Mouse (Mus musculus): ENCODE data around the gene Cacna2d3.

Cacna2d3 gene

DNA sequence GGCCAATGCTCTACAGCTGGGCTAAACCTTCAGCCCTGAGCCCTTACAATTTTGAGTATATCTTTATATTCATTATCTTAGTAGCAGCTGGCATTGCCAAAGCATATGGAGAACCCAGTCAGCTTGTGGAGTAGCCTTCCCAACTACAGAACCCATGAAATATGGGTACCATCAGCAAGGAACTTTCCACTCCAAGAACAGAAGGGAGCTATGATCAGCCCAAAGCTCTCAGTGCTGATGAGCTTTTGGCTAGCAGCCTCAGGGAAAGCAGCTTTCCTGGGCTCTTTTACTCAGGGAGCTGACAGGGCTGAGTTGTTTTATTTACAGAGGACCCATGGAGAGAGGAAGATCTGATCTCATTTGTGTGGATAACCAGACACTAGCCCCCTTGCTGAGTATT, 661.0 kb downstream of the Cacna2d3 start:
- H3K4me1 ChIP-seq (replicated peaks; ENCODE audit: low read depth, low read length) = no peaks in the 10 kb centered on the region
- no peaks in the 10 kb centered on the region for H3K9me3 ChIP-seq (ENCODE audit: low read length)
- no peaks in the 10 kb centered on the region for H3K36me3 ChIP-seq (ENCODE audit: insufficient read depth, low read length)
- H3K4me3 ChIP-seq (replicated peaks; ENCODE audit: low read length) = no peak overlapping the region
- no peak for TF ChIP-seq POU5F1 (IDR thresholded peaks at IDR 0.05; ENCODE audit: borderline replicate concordance, low read length)
- H3K27me3 ChIP-seq (ENCODE audit: insufficient read depth, low read length) = no peaks in the 10 kb centered on the region

DNA sequence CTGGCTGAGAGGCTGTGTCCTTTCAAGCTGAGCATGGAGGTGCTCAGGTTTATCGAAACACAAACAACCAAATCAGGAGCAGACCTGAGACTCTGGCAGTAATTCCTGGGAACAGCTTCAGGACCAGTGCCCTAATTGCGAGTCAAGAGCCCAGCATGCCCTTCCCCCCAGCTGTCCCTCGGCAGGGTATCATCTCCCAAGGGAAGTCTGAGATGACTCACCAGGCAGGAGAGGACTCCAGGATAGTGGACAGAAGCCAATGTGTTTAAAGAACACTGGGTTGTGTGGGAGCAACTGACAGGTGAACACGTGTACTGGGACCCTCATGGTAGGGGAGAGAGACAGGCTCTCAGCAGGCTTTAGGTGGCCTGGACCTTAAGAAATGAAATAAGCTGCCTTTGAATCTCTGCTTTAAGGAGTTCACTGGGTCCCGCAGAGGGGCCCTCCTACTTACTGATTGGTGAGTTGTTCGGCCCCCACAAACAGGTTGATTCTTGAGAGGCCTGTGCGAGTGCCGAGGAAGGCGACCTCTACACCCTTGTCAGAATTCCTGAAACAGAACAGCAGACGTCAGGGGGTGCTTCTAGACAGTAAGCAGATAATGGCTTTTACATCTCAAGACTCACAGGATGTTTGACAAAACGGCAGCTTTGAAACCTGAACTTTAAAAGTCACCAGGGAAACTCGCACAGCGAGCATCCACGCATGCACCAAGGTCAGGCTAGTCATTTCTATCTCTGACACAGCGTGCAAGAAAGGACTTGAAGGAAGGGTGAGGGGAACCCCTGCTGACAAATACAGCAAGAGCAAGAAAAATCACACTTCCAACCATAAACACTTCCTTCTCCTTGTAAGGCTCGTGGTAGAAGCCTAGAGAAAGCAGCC, 669.5 kb downstream of the Cacna2d3 start:
- no peak for TF ChIP-seq NANOG (IDR thresholded peaks at IDR 0.05; ENCODE audit: borderline replicate concordance, low read length)
- TF ChIP-seq POU5F1 (IDR thresholded peaks at IDR 0.05; ENCODE audit: borderline replicate concordance, low read length) = no peak
- no peak for TF ChIP-seq CTCF (conservative IDR thresholded peaks at IDR 0.05; ENCODE audit: low read length)
- H3K4me3 ChIP-seq (replicated peaks; ENCODE audit: low read length) = no peak overlapping the region
- H3K27me3 ChIP-seq (ENCODE audit: insufficient read depth, low read length) = no peaks in the 10 kb centered on the region
- H3K36me3 ChIP-seq (ENCODE audit: insufficient read depth, low read length) = no peaks in the 10 kb centered on the region
- 0 out of 2 replicates have a peak, but pooled peaks cover 4% of the 10 kb centered on the region for H3K4me1 ChIP-seq (replicated peaks; ENCODE audit: low read depth, low read length)
- no peaks in the 10 kb centered on the region for H3K9me3 ChIP-seq (ENCODE audit: low read length)

DNA sequence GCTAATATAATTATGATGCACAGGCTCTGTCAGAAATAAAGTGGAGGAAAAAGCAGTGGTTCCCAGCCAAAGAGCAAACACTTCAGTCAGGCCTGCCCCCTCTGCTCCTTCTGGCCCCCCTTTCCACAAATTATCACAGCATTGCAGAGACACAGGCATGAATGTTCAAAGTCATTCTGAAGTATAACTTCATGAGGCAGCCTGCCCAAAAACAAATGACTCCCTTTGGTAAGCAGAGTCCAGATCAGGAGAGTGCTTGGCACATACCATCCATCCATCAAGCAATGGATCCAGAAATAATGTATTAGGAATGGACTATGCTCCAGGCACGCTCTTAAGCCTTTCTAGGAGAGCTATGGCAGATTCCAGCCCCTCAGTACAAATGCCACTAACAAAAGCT, 679.3 kb downstream of the Cacna2d3 start:
- Histone ChIP-seq H3K4me3 (replicated peaks; ENCODE audit: low read length) (no peak overlapping the region), H3K36me3 (ENCODE audit: insufficient read depth, low read length) (no peaks in the 10 kb centered on the region), H3K27me3 (ENCODE audit: insufficient read depth, low read length) (no peaks in the 10 kb centered on the region), H3K9me3 (ENCODE audit: low read length) (no peaks in the 10 kb centered on the region), H3K4me1 (replicated peaks; ENCODE audit: low read depth, low read length) (no peaks in the 10 kb centered on the region)
- no peak for TF ChIP-seq CTCF (conservative IDR thresholded peaks at IDR 0.05; ENCODE audit: low read length)
- TF ChIP-seq NANOG (IDR thresholded peaks at IDR 0.05; ENCODE audit: borderline replicate concordance, low read length) = no peak
- TF ChIP-seq POU5F1 (IDR thresholded peaks at IDR 0.05; ENCODE audit: borderline replicate concordance, low read length) = no peak

DNA sequence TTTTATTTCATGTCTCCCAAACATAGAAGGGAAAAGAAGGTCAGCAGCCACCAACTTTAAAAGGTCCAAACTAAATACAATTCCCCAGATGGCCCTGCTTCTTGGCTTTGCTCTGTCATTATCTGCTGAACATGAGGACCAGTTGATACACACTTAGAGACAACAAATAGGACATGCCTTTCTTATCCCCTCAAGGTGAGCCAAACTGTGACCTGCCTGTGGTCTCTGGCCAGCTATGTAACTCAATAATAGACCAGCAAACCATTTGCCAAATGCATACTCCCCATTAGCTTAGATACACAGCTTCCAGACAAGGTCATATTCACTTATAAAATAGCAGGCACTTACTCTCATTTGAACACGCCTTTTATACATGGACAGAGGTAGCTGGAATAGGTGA, 680.2 kb downstream of the Cacna2d3 start:
- Histone ChIP-seq H3K9me3 (ENCODE audit: low read length) (no peaks in the 10 kb centered on the region), H3K4me3 (replicated peaks; ENCODE audit: low read length) (no peak overlapping the region), H3K36me3 (ENCODE audit: insufficient read depth, low read length) (no peaks in the 10 kb centered on the region), H3K4me1 (replicated peaks; ENCODE audit: low read depth, low read length) (no peaks in the 10 kb centered on the region), H3K27me3 (ENCODE audit: insufficient read depth, low read length) (no peaks in the 10 kb centered on the region)
- no peak for TF ChIP-seq POU5F1 (IDR thresholded peaks at IDR 0.05; ENCODE audit: borderline replicate concordance, low read length)
- TF ChIP-seq NANOG (IDR thresholded peaks at IDR 0.05; ENCODE audit: borderline replicate concordance, low read length) = no peak
- TF ChIP-seq CTCF (conservative IDR thresholded peaks at IDR 0.05; ENCODE audit: low read length) = no peak

DNA sequence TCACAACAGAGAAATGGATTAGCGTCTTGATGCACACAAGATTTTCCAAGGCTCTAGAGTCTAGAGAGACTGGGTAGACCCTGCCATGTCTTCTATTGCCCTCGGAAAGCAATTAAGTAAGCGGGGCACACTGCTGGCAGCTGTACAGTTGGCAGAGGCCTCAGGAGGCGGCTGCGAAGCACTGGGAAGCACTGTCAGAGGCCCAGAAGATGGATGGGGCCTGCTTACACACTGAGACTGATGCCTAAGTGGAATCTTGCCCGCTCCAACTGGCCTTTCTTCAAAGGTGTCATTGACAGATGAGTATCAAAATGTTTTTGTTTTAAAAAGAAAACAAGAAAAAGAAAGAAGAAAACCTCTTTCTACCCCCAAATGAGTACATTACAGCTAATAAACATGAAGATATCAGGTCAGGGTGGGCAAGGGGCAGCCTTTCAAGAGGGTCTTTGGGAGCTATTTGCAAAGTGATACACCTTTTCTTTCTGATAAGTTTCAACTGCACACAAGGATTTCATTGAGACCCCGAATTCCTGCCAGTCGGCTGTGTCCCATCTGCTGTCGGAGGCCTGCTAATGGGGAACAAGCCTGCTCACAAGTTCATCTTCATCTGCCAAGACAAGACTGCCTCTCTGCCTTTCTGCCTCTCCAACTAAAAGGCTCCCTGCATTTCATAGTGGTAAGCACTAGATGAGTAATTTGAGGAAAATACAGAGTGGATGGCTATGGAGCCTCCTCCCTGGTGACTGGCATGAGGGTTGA, 680.9 kb downstream of the Cacna2d3 start:
- Histone ChIP-seq H3K4me3 (replicated peaks; ENCODE audit: low read length) (no peak overlapping the region), H3K36me3 (ENCODE audit: insufficient read depth, low read length) (no peaks in the 10 kb centered on the region), H3K27me3 (ENCODE audit: insufficient read depth, low read length) (no peaks in the 10 kb centered on the region), H3K9me3 (ENCODE audit: low read length) (no peaks in the 10 kb centered on the region), H3K4me1 (replicated peaks; ENCODE audit: low read depth, low read length) (no peaks in the 10 kb centered on the region)
- no peak for TF ChIP-seq POU5F1 (IDR thresholded peaks at IDR 0.05; ENCODE audit: borderline replicate concordance, low read length)
- no peak for TF ChIP-seq NANOG (IDR thresholded peaks at IDR 0.05; ENCODE audit: borderline replicate concordance, low read length)
- no peak for TF ChIP-seq CTCF (conservative IDR thresholded peaks at IDR 0.05; ENCODE audit: low read length)

DNA sequence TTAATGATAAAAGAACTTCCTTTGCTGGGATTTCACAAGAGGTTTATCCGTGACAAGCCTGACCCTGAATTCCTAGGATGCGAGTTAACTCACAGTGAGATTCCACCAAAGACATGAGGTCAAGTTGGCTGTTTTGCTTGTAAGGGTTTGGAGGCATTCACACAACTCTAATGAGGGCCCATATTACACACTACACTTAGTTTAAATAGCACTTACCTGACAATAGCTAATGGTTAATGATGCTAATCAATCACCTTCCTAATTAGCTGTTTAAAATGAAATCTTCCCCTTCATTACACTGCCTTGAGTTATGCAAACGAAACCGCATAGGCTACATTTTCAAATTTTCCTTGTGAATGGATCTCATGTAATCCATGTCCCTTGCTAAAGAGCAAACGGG, 683.4 kb downstream of the Cacna2d3 start:
- no peaks in the 10 kb centered on the region for H3K27me3 ChIP-seq (ENCODE audit: insufficient read depth, low read length)
- H3K4me1 ChIP-seq (replicated peaks; ENCODE audit: low read depth, low read length) = no peaks in the 10 kb centered on the region
- no peaks in the 10 kb centered on the region for H3K9me3 ChIP-seq (ENCODE audit: low read length)
- no peak overlapping the region for H3K4me3 ChIP-seq (replicated peaks; ENCODE audit: low read length)
- no peaks in the 10 kb centered on the region for H3K36me3 ChIP-seq (ENCODE audit: insufficient read depth, low read length)
- no peak for TF ChIP-seq POU5F1 (IDR thresholded peaks at IDR 0.05; ENCODE audit: borderline replicate concordance, low read length)
- TF ChIP-seq CTCF (conservative IDR thresholded peaks at IDR 0.05; ENCODE audit: low read length) = no peak
- TF ChIP-seq NANOG (IDR thresholded peaks at IDR 0.05; ENCODE audit: borderline replicate concordance, low read length) = no peak

DNA sequence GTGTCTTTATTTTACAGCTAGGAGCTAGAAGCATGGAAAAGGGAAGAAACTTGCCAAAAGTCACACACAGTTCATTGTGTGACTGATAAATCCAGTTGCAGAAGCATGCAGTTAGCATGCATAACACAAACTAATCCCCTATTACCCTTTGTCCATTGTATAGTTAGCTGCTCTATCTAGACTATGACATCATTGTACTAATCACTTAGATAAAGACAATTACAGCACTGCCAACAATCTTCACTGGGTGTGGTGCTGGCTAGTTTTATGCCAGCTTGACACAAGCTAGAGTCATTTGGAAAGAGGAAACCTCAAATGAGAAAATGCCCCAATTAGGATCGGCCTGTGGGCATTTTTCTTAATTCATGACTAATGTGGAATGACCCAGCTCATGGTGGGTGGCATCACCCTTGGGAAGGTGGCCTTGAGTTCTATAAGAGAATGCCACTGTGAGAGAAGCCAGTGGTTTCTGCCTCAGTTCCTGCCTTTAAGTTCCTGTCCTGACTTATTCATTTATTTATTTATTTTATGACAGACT, 689.7 kb downstream of the Cacna2d3 start:
- TF ChIP-seq POU5F1 (IDR thresholded peaks at IDR 0.05; ENCODE audit: borderline replicate concordance, low read length) (no peak), CTCF (conservative IDR thresholded peaks at IDR 0.05; ENCODE audit: low read length) (no peak), NANOG (IDR thresholded peaks at IDR 0.05; ENCODE audit: borderline replicate concordance, low read length) (no peak)
- Histone ChIP-seq H3K27me3 (ENCODE audit: insufficient read depth, low read length) (no peaks in the 10 kb centered on the region), H3K9me3 (ENCODE audit: low read length) (no peaks in the 10 kb centered on the region)

DNA sequence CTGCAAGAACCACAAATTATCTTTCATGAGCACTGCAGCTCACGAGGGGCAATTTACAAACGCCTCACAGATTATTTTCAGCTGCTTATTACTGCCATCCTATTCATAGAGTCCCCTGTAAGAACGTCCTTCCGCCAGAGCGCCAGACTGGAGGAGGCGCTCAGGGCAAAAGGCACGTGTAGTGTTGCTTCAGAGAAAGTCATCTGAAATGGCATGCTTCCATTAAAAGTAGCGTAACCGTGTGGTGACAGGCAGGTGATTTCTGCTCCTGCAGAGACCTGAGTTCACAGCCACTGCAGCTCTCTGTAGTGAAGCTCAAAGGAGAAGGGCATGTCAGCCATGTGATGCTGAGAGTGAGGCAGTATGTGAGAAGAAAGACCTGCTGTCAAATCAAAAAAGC, 691.1 kb downstream of the Cacna2d3 start:
- Histone ChIP-seq H3K36me3 (ENCODE audit: insufficient read depth, low read length) (no peaks in the 10 kb centered on the region), H3K9me3 (ENCODE audit: low read length) (no peaks in the 10 kb centered on the region), H3K27me3 (ENCODE audit: insufficient read depth, low read length) (no peaks in the 10 kb centered on the region), H3K4me1 (replicated peaks; ENCODE audit: low read depth, low read length) (no peaks in the 10 kb centered on the region), H3K4me3 (replicated peaks; ENCODE audit: low read length) (no peak overlapping the region)
- no peak for TF ChIP-seq CTCF (conservative IDR thresholded peaks at IDR 0.05; ENCODE audit: low read length)
- no peak for TF ChIP-seq POU5F1 (IDR thresholded peaks at IDR 0.05; ENCODE audit: borderline replicate concordance, low read length)
- TF ChIP-seq NANOG (IDR thresholded peaks at IDR 0.05; ENCODE audit: borderline replicate concordance, low read length) = no peak

More for the DNA sequence above, 689.7 kb downstream of the Cacna2d3 start:
- Histone ChIP-seq H3K4me1 (replicated peaks; ENCODE audit: low read depth, low read length) (no peaks in the 10 kb centered on the region), H3K4me3 (replicated peaks; ENCODE audit: low read length) (no peak overlapping the region), H3K36me3 (ENCODE audit: insufficient read depth, low read length) (no peaks in the 10 kb centered on the region)

Measured in E14TG2a.4 (cell line).